Mouse (Mus musculus): Measurements from ENCODE around the gene Zfp982. TPM values are rescaled to one million over a fixed set of nuclear protein-coding genes. Genes with fewer than 3 reads are reported as not detected.
"Not testable (repeated sequence)": the region's sequence is repeated elsewhere in the genome, so short reads cannot be mapped to it uniquely, and the experiment has no call there.

The Zfp982 gene
- polyA plus RNA-seq, 1 experiment from 2014 or later: 3.7 TPM

DNA sequence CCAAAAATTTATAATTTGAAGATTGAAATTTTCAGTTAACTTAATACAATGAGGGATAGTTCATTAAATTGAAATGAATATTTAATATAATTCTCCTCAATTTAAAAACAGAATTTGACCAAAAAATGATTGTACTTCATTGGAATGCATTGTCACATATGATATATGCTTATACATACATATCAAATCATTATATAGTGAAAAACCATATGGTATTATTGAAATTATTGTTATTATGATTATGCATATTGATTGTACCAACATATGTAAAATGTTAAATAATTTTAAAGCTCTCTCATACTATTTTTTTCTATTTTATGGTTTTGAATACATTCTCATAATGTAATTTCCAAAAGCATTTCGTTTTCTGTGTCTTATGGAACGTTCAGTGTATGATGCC, 17.0 kb downstream of the Zfp982 start:
- 75% methylated on average over 2 of the region's 2 CpGs for WGBS
- 0 out of 2 replicates have a peak, but pooled peaks cover 2% of the 10 kb centered on the region for H3K36me3 ChIP-seq (ENCODE audit: control insufficient read depth, insufficient read depth, low read length)
- no peak for ATAC-seq (ENCODE audit: low read depth)
- H3K4me1 ChIP-seq (replicated peaks; ENCODE audit: control insufficient read depth, insufficient read depth, low read length): no peaks in the 10 kb centered on the region
- H3K27ac ChIP-seq (ENCODE audit: low read length): no peak overlapping the region
- H3K9ac ChIP-seq (ENCODE audit: low read length): no peak overlapping the region
- H3K27me3 ChIP-seq (ENCODE audit: control insufficient read depth, insufficient read depth, low read depth, low read length): no peaks in the 10 kb centered on the region
- H3K9me3 ChIP-seq (ENCODE audit: control insufficient read depth, low read length): peaks cover 12% of the 10 kb centered on the region
- H3K4me2 ChIP-seq (ENCODE audit: low read depth, low read length): no peak overlapping the region
- no peak overlapping the region for H3K4me3 ChIP-seq (ENCODE audit: low read length)

DNA sequence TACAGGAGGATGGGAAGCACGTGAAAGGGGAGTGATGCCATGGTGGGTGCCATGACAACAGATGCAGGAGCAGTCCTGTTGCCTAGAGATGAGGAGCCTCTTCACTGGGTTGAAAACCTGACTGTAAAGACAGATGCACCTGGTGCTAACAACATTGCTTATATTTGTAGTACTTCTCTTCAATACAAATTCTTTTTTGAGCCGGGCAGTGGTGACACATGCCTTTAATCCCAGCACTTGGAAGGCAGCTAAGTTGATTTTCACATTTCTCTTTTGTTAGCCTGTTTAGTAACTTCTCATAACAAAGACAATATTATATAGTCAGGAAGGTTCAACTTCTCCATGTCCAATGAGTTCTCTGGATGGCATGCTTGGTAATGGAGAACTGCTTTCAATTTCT, 26.8 kb downstream of the Zfp982 start:
- no peak for ATAC-seq (ENCODE audit: low read depth)
- Histone ChIP-seq H3K4me1 (replicated peaks; ENCODE audit: control insufficient read depth, insufficient read depth, low read length) (no peaks in the 10 kb centered on the region), H3K27ac (ENCODE audit: low read length) (no peak overlapping the region), H3K9ac (ENCODE audit: low read length) (no peak overlapping the region), H3K4me3 (ENCODE audit: low read length) (no peak overlapping the region), H3K36me3 (ENCODE audit: control insufficient read depth, insufficient read depth, low read length) (no peaks in the 10 kb centered on the region), H3K9me3 (ENCODE audit: control insufficient read depth, low read length) (peaks cover 44% of the 10 kb centered on the region), H3K4me2 (ENCODE audit: low read depth, low read length) (no peak overlapping the region), H3K27me3 (ENCODE audit: control insufficient read depth, insufficient read depth, low read depth, low read length) (no peaks in the 10 kb centered on the region)
- WGBS: 65% methylated on average over 2 of the region's 2 CpGs

DNA sequence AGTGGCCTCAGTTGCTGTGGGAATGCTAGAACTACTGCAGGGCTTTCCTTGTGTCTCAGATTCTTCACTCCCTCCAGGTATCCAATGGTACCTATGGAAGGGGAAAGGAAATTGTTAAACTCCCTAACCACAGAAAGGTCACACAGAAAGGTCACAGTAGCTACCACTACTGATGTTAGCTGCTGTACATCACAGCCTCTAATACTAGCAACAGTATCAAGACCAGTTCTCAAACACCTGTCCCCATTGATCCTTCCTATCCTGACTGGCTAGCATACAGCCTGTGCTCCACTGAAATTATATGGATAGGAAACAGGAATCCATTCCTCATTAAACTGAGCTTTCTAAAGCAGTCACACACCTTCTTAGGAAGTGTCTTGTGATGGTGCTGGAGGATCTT, 27.9 kb downstream of the Zfp982 start:
- no peak for ATAC-seq (ENCODE audit: low read depth)
- Histone ChIP-seq H3K27me3 (ENCODE audit: control insufficient read depth, insufficient read depth, low read depth, low read length) (no peaks in the 10 kb centered on the region), H3K36me3 (ENCODE audit: control insufficient read depth, insufficient read depth, low read length) (no peaks in the 10 kb centered on the region), H3K4me1 (replicated peaks; ENCODE audit: control insufficient read depth, insufficient read depth, low read length) (no peaks in the 10 kb centered on the region), H3K4me3 (ENCODE audit: low read length) (no peak overlapping the region), H3K9ac (ENCODE audit: low read length) (no peak overlapping the region), H3K9me3 (ENCODE audit: control insufficient read depth, low read length) (peaks cover 47% of the 10 kb centered on the region), H3K27ac (ENCODE audit: low read length) (no peak overlapping the region), H3K4me2 (ENCODE audit: low read depth, low read length) (no peak overlapping the region)

DNA sequence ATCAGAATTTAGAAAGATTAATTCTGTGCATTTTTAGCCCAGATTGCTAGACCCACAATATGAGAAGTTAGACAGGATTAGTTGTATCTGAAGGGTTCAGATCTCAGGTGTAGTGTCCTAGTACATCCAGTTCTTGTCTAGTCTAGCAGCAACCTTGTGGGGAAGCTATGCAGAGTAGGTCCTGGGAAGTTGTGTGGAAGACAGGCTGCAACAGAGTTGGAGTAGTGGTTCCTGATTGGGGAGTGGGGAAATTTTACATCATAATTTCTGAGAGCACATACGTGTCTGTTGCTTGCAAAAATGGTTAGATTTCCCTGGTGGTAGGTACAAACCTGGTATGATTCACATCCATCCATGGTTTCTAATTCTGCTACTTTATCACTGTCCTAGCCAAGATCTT, 32.9 kb downstream of the Zfp982 start:
- Histone ChIP-seq H3K9ac (ENCODE audit: low read length) (no peak overlapping the region), H3K4me1 (replicated peaks; ENCODE audit: control insufficient read depth, insufficient read depth, low read length) (no peaks in the 10 kb centered on the region), H3K36me3 (ENCODE audit: control insufficient read depth, insufficient read depth, low read length) (no peaks in the 10 kb centered on the region), H3K27me3 (ENCODE audit: control insufficient read depth, insufficient read depth, low read depth, low read length) (no peaks in the 10 kb centered on the region), H3K9me3 (ENCODE audit: control insufficient read depth, low read length) (peaks cover 44% of the 10 kb centered on the region), H3K4me2 (ENCODE audit: low read depth, low read length) (no peak overlapping the region), H3K4me3 (ENCODE audit: low read length) (no peak overlapping the region), H3K27ac (ENCODE audit: low read length) (no peak overlapping the region)
- no peak for ATAC-seq (ENCODE audit: low read depth)
- WGBS: 79% methylated on average over 1 of the region's 1 CpGs

DNA sequence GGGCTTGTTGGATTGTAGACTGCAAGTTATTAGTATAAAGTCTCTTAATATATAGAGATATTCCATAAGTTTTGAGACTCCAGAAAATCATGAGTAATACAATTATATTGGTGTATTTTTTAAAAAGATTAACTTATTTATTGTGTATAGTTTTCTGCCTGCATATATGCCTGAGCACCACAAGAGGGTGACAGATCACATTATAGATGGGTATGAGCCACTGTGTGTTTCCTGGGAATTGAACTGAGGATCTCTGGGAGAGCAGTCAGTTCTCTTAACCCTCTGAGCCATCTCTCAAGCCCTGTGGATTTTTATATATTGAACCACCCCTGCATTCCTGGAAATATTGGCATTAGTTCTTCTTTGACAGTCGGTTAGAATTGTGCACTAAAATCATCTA, 38.1 kb downstream of the Zfp982 start:
- Histone ChIP-seq H3K9ac (ENCODE audit: low read length) (no peak overlapping the region), H3K27me3 (ENCODE audit: control insufficient read depth, insufficient read depth, low read depth, low read length) (no peaks in the 10 kb centered on the region), H3K27ac (ENCODE audit: low read length) (no peak overlapping the region), H3K36me3 (ENCODE audit: control insufficient read depth, insufficient read depth, low read length) (no peaks in the 10 kb centered on the region), H3K4me2 (ENCODE audit: low read depth, low read length) (no peak overlapping the region), H3K4me1 (replicated peaks; ENCODE audit: control insufficient read depth, insufficient read depth, low read length) (no peaks in the 10 kb centered on the region), H3K4me3 (ENCODE audit: low read length) (no peak overlapping the region), H3K9me3 (ENCODE audit: control insufficient read depth, low read length) (peaks cover 25% of the 10 kb centered on the region)
- ATAC-seq (ENCODE audit: low read depth): no peak
- WGBS: 78% methylated on average over 1 of the region's 1 CpGs

DNA sequence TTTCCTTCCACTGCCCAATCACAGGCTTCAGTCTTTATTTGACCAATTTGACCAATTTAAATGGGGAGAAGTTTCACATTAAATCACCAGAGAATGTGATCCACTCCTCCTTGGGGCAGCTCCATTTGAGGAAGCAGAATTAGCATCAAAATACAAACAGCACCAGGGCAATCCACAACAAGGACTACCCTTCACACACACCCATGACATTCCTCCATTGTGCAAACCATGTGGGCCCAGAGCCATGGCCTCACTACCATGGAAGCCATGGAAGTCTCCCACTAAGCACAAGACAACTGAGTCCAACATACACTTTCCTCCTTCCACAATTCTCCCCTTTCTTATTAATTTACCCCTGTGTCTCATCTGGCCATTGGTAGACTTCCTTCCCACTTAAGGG, 43.7 kb downstream of the Zfp982 start:
- not testable (repeated sequence) for H3K4me3 ChIP-seq (ENCODE audit: low read length); H3K4me2 ChIP-seq (ENCODE audit: low read depth, low read length); H3K9ac ChIP-seq (ENCODE audit: low read length); H3K36me3 ChIP-seq (ENCODE audit: control insufficient read depth, insufficient read depth, low read length); ATAC-seq (ENCODE audit: low read depth); H3K27ac ChIP-seq (ENCODE audit: low read length); H3K27me3 ChIP-seq (ENCODE audit: control insufficient read depth, insufficient read depth, low read depth, low read length); H3K4me1 ChIP-seq (replicated peaks; ENCODE audit: control insufficient read depth, insufficient read depth, low read length)
- H3K9me3 ChIP-seq (ENCODE audit: control insufficient read depth, low read length): peaks cover 25% of the 10 kb centered on the region

DNA sequence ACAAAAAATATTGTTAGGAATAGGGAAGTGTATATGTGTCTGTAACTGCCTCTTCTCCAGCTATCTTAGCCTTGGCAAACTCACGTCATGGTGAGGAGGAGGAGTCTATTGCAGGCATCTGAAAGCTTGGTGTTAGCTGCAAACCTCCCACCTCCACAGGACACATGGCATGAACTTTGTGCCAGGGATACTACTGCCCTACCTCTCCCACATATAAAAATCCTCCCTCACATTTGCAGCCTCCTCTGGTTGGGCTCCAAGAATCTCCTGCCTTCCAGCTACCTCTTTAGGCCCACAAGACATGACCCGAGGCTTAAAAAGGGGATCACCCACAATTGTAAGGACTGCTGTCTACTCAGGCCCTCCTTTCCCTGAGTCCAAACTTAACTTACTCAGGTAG, 45.5 kb downstream of the Zfp982 start:
- WGBS: 68% methylated on average over 2 of the region's 2 CpGs
- Histone ChIP-seq H3K4me3 (ENCODE audit: low read length) (no peak overlapping the region), H3K9ac (ENCODE audit: low read length) (no peak overlapping the region), H3K27ac (ENCODE audit: low read length) (no peak overlapping the region), H3K27me3 (ENCODE audit: control insufficient read depth, insufficient read depth, low read depth, low read length) (no peaks in the 10 kb centered on the region), H3K36me3 (ENCODE audit: control insufficient read depth, insufficient read depth, low read length) (no peaks in the 10 kb centered on the region), H3K9me3 (ENCODE audit: control insufficient read depth, low read length) (peaks cover 23% of the 10 kb centered on the region), H3K4me2 (ENCODE audit: low read depth, low read length) (no peak overlapping the region), H3K4me1 (replicated peaks; ENCODE audit: control insufficient read depth, insufficient read depth, low read length) (no peaks in the 10 kb centered on the region)
- ATAC-seq (ENCODE audit: low read depth): no peak

DNA sequence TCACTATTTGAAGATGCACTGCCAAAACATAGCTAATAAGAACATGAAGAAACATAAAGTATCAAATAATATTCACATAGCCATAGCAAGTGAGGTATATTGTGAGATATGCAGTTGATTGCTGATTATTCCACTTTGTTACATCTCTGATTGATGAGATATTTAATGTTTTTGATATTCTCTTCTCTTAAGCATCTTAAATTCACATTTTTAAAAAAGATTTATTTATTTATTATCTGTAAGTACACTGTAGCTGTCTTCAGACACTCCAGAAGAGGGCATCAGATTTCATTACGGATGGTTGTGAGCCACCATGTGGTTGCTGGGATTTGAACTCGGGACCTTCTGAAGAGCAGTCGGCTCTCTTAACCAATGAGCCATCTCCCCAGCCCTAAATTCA, 47.7 kb downstream of the Zfp982 start, which contains the start of gene Gm16503:
TSS of gene Gm16503 (plus strand) at position 301 of the 400 bp plus-strand sequence.
- not testable (repeated sequence) for H3K4me1 ChIP-seq (replicated peaks; ENCODE audit: control insufficient read depth, insufficient read depth, low read length); H3K9ac ChIP-seq (ENCODE audit: low read length); H3K4me2 ChIP-seq (ENCODE audit: low read depth, low read length); H3K27ac ChIP-seq (ENCODE audit: low read length); H3K27me3 ChIP-seq (ENCODE audit: control insufficient read depth, insufficient read depth, low read depth, low read length); ATAC-seq (ENCODE audit: low read depth); H3K36me3 ChIP-seq (ENCODE audit: control insufficient read depth, insufficient read depth, low read length); H3K4me3 ChIP-seq (ENCODE audit: low read length)
- 79% methylated on average over 3 of the region's 3 CpGs for WGBS
- peaks cover 23% of the 10 kb centered on the region for H3K9me3 ChIP-seq (ENCODE audit: control insufficient read depth, low read length)

DNA sequence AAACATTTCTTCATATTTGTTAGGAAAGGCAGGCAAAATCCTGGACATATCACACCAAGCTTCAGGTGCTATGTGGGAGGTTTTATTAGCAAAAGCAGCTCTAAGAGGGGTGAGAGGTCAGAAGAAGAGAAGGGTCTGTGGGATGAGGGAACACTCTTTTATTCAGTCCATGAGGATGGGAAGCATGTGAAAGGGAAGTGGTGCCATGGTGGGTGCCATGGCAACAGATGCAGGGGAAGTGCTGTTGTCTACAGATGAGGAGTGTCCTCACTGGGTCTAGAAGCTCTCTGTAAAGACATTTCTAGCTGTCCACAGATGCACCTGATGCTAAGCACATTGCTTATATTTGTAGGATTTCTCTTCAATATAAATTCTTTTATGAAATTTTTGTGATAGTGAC, 48.9 kb downstream of the Zfp982 start:
- ATAC-seq (ENCODE audit: low read depth): no peak
- no peak overlapping the region for H3K4me3 ChIP-seq (ENCODE audit: low read length)
- H3K4me2 ChIP-seq (ENCODE audit: low read depth, low read length): no peak overlapping the region
- H3K36me3 ChIP-seq (ENCODE audit: control insufficient read depth, insufficient read depth, low read length): no peaks in the 10 kb centered on the region
- H3K27ac ChIP-seq (ENCODE audit: low read length): no peak overlapping the region
- no peaks in the 10 kb centered on the region for H3K27me3 ChIP-seq (ENCODE audit: control insufficient read depth, insufficient read depth, low read depth, low read length)
- H3K9ac ChIP-seq (ENCODE audit: low read length): no peak overlapping the region
- H3K4me1 ChIP-seq (replicated peaks; ENCODE audit: control insufficient read depth, insufficient read depth, low read length): no peaks in the 10 kb centered on the region
- peaks cover 15% of the 10 kb centered on the region for H3K9me3 ChIP-seq (ENCODE audit: control insufficient read depth, low read length)

DNA sequence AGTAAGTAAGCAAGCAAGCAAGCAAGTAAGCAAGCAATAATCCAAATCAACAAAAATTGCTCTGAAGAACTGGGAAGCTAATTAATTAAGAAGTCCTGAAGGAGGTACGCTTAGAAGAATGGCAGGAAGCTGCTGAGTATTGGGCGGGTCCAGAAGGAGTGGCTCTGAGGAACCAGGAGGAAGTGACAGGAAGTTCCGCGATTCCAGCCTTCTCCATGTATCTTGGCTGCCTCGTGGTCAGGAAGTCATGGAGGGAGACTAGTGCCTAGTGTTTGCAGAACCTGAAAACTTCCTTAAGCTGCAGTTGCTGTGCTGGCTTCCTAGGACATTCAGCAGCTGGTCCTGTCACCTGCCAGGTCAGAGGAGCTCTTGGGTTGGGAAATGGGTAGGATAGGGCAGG, 60.9 kb downstream of the Zfp982 start, which contains the start of gene Zfp985:
TSS of gene Zfp985 (plus strand) at position 207 of the 400 bp plus-strand sequence.
- H3K4me3 ChIP-seq (ENCODE audit: low read length); H3K9ac ChIP-seq (ENCODE audit: low read length); H3K4me2 ChIP-seq (ENCODE audit: low read depth, low read length); H3K27ac ChIP-seq (ENCODE audit: low read length); H3K36me3 ChIP-seq (ENCODE audit: control insufficient read depth, insufficient read depth, low read length); ATAC-seq (ENCODE audit: low read depth); H3K4me1 ChIP-seq (replicated peaks; ENCODE audit: control insufficient read depth, insufficient read depth, low read length); H3K27me3 ChIP-seq (ENCODE audit: control insufficient read depth, insufficient read depth, low read depth, low read length): not testable (repeated sequence)
- H3K9me3 ChIP-seq (ENCODE audit: control insufficient read depth, low read length): peaks cover 16% of the 10 kb centered on the region
- 68% methylated on average over 5 of the region's 5 CpGs for WGBS
